Mouse (Mus musculus): ENCODE measurements around the gene Krt19.

DNA sequence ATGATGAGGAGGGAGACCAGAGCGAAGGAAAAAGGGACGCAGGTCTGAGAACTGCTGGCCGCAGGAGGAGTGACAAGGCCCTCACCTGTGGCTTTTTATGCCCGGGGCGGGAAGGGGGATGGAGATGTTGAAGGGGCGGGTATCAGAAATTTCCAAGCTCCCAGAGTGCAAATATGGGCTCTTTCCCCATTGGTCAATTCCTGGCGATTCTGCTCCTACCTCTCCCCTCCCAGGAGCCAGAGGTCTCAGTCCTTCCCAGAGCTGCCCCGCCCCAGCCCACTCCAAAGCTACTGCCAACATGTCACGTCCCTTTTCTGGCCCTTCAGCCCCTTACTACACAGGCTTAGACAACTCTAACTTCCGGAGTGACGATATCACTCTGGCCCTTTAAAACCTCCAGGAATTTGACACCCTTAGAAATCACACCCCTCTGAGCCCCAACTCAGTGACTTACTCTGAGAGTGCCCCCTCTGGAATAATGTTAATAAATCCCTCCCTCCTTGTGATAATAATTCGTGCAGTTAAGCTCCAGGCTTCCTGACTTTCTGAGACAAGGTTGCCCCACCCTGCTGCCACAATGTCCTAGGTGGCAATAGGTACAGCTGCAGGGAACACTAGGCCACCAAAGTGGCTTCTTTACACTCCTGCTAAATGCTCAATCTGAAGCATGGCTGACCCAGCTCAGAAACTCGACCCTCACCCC, 2.5 kb downstream of the Krt19 start:
- TF ChIP-seq CTCF (IDR thresholded peaks at IDR 0.05; ENCODE audit: control insufficient read depth, insufficient read depth, low read length): no peak
- TF ChIP-seq POLR2A (IDR thresholded peaks at IDR 0.05; ENCODE audit: borderline replicate concordance, control insufficient read depth, low read depth, low read length): no peak
